Mouse (Mus musculus) urinary bladder, postnatal 14 days (tissue): ENCODE measurements around the gene Tead4.
"Not testable (repeated sequence)": the region's sequence is repeated elsewhere in the genome, so short reads cannot be mapped to it uniquely, and the experiment has no call there.

Experiments used
- DNase-seq: peaks from one replicate; pipeline ENCODE4 v3.0.0; 2021; ENCODE audit warnings: low spot score

Gene Tead4

DNA sequence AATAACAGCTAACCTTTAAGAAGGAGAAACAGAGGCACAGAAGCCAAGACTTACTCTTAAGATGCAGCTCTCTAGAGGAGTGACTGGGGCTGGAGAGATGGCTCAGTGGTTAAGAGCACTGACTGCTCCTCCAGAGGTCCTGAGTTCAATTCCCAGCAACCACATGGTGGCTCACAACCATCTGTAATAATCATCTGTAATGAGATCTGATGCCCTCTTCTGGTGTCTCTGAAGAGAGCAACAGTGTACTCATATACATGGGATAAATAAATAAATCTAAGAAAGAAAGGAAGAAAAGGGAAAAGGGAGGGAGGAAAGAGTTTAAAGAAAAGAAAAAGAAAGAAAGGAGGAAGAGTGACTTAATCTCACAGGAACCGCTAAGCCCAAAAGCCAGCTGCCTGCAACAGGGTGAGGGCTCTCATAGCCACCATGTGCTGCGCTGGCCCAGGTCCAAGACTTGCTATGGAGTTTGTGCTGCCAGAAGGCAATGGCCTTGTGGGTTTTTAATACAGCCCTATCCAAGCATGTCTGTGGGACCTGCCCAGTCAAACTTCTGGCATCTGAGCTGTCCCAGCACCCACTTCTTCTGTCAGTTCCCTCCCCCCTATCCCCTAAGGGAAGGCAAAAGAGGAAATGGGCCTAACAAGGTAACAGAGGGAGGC lies 63.4 kb downstream of the Tead4 start:
- no peak for DNase-seq

DNA sequence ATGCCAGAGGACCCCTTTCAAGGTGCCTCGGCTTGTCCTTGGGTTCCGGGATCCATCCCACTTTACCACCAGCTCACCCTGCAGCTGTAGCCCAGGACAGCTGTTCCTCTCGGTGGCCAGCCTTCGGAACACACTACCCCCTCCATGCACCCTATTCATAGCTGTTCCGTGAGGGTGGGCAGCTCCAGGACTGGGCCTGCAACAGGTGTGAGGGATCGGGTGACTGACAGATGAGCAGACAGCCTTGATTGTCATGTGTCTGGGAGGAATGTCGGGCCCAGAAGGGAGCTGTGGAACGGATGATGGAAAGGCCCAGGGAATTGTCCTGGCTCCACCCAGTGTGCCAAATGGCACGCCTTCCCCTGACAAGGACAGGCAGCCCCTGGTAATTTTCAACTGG lies 64.0 kb downstream of the Tead4 start:
- DNase-seq = no peak

DNA sequence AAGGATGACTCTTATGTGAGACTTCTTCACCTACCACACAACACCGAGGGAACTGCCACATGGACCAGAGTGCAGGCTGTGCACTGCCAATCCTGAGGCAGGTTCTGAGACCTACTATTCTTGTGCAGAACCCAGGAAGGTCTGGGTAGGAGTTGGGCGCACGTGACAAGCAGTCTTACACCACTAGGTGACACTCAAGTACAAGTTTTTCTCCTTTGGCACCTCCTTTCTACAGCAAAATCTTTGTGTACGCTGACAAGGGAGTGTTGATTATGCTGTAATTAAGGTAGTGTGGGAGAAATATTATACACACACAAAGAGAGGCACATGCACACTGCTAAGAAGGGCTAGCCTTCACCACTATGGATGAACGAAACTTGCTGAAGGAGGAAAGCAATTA lies 66.4 kb downstream of the Tead4 start:
- peak; percentile 26 for DNase-seq

DNA sequence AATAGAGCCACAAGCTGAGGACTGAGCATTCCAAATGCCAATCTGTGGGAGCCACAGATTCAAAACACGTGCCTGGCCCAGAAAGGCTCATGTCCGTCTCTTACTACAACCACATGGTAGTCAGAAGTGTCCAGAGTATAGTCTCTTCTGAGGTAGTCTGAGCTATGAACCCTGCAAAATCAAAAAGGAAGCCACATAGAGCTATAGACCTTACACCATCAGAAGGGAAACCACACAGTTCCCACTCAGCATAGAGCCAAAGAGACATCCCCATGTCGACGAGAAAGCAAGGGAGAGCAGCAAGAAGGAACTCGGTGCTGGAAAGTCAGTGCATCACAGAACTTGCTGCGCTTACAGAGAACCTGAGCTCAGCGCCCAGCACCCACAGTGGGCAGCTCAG lies 68.4 kb downstream of the Tead4 start:
- no peak for DNase-seq

DNA sequence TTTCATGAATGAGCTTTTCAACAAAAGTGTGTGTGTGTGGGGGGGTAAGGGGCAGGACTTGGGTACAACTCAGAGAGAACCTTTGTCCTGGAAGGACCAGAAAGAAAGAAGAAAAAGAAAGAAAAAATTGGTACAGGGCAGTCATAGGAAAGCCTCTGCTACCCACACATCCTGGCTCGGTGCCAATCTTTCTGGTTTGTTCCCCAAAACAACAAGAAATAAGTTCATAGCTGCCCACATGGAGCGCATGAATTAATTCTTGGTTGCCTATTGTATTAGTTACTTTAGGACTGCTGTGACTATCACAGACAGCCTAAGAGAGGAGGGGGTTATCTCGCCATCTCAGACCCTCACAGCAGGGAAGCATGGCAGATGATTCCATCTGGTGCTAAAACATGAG lies 68.9 kb downstream of the Tead4 start:
- DNase-seq = no peak

DNA sequence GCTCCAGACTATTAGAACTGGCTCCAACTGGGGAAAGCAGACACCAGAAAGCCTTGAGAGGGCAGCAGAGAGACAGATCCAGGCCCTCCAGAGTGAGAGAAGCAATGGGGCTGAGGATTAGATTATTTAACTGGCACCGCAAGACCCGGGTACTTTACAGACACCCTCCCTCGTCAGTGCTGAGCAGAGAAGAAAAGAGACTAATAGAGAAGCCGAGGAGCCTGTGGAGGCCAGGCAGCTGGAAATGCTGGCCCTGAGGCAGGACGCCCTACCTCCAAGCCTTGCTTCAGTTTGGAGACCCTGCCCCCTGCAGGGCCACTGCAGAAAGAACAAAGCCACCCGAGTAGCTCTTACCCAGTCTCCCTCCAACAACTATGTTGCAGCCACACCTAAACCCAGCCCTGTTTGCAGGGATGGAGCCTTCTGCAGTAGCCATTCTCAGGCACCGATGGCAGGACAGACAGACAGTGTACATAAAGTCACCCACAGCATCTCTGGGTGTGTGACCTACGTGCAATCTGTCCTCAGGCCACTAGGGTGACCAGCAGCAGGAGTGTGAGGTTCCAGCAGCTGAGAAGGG lies 73.1 kb downstream of the Tead4 start:
- no peak for DNase-seq

DNA sequence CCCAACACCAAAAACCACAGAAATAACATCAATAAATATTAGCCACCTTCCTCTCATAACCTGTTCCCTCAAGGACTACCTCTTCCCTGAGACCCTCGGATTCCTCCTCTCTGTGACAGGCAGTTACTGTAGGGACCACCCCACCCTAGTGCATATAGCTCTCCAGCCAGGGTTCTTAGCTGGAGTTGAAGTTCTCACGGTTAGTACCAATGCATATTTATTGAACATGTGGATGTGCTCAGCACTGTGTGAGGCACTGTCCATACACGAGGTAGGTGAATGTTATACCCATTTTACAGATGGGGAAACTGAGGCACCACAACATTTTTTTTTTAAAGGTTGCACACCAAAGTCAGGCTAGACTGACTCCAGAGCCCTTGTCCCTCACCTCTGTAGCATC lies 73.7 kb downstream of the Tead4 start:
- no peak for DNase-seq

DNA sequence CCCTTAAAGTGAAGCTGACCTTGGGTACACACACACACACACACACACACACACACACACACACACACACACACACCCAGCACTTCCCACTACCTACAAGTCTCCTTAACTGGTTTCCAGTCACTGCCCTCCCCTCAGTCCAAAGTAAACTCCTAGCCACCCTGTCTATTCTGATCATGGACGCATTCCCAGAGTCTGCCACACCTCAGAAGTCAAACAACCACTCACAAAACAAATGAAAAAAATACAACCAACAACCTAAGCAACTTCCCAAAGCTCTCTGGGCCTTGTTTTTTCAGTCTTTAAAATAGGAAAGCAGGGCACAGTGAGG lies 74.8 kb downstream of the Tead4 start:
- DNase-seq = no peak

DNA sequence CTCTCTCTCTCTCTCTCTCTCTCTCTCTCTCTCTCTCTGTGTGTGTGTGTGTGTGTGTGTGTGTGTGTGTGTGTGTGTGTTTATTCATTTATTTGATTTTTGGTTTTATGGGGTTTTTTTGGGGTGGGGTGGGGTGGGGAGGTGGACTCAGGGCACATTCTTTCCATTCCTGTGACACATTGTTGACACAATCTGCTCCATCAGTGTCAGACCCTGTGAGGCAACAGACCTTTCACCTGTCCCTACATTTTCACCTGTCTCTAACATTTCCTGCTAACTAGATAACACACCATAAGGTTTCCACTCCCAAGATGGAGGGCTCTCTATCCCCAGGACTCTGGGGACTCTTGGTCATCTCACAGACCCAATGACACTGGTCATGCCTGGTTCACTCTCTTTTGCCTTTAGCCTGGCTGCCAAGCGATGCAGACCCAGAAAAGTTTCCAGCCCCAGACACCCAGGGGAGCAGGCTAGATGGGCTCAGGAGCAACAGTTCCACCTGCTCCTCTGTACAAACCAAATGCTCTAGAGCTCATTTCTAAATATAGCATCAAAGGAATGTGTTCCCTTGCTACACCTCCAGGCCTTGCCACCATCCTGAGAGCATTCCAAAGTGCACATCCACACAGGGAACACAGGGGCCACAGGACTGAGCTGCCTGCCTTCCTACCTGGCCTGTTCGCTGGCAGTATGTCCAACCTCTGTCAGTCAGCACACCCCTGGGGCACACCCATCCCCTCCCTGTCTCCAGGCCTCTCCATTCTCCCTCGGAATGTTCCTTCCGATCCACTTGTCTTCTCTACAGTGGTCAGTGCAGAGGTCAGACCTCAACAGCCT lies 75.4 kb downstream of the Tead4 start:
- DNase-seq = no peak

DNA sequence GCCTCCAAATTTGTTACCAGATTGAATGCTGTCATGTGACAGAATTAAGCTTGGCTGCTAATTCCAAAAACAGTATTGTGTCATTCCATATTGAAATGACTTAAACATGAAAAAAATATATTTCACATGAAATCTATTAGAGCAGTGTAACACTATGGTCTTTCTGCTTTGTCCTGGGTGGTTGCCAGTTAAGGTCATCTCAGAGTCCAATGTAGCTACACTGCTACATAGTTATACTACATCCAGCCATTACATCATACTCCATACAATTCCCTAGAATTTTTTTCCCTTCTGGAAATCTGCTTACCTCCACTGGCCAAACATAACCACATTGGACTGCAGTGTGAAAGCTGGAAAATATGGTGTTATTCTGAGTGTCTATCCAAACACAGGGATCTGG lies 77.5 kb downstream of the Tead4 start:
- DNase-seq = no peak

DNA sequence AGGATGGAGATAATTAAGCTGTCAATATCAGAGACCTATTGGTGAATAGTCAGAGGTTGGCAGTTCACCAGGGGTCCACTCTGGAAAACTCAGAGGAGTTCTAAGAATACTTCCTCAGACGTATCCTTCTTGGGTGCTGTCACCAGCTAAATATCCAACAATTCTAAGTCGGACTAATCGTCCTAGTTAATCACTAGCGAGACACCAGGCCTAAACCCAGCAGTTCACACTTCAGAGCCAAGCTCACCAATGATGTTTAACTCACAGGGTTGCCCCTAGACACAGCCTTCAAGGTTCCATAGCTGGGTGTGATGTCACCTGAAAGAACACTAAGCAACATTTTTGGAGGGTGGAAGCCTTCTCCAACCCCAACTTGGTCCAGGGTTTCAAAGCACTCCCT lies 85.6 kb downstream of the Tead4 start:
- not testable (repeated sequence) for DNase-seq

DNA sequence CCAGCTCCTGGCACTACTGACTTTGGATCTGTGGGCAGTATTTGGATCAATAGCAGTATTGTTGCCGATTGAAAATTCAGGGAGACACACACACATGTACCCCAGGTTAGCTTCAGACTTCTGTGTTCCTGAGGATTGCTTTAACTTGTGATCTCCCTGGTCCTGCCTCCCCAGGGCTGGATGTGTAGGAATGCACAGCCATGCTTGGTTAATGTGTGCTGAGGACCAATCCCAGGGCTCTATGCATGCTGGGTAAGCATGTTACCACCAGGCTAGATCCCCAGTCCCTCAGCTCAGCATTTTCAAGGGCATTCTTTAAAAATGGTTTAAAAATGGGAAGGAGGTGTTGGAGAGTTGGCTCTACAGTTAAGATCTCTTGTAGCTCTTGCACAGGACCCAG lies 91.4 kb downstream of the Tead4 start:
- not testable (repeated sequence) for DNase-seq

DNA sequence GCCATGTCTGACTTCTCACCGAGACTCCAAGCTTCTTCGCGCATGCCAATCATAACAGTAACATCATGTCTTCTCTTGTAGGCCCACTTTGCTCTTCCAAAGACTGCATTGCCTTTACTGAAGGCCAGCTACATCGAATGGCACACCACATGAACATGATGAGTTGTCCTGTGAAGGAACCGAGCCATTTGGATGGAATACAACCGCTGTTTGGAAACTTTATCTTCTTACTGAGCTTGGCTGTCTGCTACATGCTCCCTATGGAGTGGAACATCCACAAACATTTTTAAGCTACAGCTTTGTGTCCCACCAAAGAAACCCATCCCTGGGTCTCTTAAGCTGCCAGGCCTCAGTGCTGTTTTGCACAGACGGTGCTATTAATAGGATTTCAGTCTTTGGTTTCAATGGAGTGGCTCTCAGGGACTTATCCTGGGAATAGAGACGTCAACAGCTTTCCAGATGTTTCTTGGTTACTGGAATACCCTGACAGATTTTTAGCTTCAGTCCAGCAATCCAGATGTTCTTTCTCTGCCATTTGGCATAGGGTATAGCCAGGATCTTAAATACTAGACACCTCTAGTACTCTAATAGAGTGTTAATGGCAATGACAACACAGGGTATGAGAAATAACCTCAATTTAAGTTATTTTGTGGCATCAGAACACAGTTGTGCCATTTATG lies 92.0 kb downstream of the Tead4 start:
- DNase-seq = no peak

DNA sequence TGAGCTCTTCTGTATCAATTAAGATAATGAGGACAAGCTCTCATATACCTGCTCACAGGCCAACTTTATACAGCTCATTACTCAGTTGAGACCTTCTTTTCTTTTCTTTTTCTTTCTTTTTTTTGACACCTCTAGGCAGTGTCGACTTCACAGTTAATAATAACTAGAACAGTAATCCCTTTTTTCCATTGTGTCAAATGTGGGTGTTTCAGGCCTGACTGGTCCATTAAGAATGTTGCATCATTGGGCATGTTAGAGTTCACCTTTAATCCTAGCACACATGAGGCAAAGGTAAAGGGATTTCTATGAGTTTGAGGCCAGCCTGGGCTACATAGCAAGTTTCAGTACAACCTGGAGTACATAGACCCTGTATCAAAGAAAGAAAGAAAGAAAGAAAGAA lies 97.1 kb downstream of the Tead4 start:
- DNase-seq = no peak

DNA sequence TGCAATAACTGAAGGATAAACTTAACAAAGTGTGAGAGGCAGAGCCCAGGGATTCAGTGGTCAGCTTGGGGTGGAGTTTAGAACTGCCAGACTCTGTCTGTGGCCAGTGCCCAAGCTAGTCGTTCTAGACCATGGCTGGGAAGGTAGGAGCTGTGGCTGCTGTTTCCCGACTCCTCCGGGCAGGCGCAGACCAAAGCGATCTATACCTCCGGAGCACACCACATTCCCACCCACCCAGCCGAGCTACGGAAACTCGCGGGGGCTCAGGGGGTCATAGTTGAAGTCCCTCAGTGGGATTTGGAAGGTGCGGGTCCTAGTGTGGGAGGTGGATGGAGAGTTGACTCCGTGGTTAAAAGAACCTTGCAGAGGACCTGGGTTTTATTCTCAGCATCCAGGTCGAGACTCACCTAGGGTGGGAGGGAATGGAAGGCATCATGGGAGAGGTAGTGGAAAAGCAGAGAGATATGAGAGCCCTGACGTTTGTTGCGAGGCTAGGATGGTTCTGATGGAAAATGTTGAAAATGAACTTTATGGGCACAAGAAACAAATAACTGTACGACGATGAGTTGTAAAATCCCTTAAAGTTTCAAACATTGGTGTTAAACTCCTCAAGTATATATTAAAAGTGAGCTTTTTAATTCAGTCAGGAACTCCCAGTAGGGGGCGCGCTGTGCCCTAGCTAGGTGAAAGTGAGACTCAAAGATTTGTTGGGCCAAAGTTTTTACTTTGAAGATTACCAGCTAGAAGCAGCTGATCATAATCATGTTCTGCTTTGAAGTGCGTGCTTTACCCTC lies 99.6 kb downstream of the Tead4 start:
- DNase-seq = peak; percentile 84

DNA sequence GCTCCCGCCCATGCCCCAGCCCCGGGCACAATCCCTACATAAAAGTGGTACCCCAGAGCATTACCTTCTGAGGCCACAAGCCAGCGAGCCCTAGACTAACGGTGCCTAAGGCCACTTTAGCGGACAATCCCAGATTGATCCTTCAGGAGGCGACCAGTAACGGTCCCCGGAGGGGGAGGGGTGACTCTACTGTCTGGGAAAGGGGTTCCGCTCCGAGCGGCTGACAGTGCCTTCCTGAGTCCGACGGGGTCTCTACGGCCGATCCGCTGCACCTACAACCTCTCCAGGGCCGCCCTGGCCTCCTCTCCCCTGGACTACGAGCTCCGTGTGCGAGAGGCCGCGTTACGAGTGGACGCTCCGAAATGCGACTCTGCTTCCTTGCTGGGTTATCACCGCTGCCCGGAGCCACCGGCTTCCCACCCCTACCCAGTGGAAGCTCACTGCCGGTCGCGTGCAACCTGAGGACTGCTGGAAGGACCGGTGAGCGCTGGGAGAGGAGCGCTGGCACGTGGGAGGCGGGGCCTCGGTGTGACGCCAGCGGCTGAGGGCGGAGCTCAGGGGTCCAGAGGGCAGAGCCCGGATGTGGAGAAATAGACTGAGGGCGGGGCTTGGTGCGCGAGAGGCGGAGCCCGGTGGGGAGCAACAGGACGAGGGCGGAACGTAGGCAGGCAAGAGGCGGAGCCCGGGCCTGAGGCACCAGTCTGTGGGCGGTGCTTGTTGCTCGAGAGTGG lies 100.3 kb downstream of the Tead4 start:
- peak; percentile 100 for DNase-seq

DNA sequence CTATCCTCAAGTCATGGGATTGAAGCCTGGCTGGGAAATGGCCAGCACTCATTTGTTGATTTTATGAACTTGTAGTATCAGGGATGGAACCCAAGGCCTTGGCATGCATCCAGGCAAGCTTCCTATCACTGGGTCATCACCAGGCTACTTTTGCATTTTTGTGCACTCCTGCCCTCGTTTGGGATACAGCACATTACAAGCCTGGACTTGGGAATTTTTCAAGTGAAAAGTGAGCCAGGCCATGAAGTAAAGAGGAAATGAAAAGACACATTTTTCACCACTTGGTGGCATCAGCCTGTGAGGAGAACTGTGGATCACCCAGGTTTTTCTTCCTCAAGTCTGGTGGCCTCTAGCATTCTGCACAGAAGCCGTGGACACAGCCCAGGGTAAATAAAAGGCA lies 117.1 kb downstream of the Tead4 start:
- no peak for DNase-seq

DNA sequence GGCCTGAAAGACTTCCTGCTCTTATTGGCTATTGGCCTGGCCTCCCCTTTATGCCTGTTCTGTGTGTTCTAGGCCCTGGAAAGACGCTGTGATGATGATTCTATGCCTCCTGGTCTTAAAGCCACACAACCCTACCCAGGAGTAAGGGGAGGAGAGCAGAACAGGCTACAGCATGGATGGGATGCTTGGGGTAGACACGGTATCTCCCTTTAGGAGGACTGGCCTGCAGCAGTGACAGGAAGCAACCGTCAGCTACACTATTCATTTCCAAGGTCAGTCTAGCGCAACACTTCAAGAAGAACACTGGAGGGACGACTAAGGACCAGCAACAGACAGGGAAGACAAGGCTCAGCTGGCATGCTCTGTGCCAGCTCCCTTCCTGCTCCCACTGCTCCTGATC lies 119.4 kb downstream of the Tead4 start:
- DNase-seq = no peak

DNA sequence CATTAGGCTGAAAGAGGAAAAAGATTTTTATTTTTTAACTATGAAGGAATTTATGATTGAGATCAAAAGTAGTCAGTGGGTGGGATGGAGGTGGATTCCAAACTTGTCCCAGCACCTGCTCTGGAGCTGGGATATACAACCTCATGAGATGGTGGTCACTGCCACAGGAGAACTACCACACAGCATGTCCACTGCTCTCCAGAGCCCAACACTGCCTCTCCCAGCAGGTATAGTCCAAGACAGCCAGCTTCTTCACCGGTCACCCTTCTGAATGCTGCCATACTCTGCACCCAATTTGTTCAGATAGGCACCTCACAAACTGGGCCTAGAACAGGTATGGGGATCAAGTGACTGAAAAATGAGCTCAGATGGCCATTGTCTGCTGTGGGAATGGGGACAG lies 121.0 kb downstream of the Tead4 start:
- DNase-seq = no peak

DNA sequence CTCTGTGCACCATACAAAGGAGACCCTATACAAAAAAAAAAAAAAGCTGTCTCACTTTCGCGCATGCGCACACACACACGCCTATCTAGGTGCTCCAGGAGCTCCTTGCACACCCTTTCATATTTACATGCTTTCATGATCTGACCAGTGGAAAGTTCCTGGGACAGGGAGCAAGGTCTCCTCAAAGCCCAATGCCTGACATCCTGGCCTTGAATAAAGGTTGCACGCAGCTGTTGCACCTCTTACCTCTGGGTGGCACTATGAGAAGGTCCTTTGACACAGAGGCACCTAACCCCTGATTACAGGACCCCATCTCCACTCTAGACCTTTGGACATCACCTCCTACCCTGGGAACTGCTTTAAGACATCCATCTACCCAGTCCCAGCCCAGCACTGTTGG lies 121.4 kb downstream of the Tead4 start:
- no peak for DNase-seq

DNA sequence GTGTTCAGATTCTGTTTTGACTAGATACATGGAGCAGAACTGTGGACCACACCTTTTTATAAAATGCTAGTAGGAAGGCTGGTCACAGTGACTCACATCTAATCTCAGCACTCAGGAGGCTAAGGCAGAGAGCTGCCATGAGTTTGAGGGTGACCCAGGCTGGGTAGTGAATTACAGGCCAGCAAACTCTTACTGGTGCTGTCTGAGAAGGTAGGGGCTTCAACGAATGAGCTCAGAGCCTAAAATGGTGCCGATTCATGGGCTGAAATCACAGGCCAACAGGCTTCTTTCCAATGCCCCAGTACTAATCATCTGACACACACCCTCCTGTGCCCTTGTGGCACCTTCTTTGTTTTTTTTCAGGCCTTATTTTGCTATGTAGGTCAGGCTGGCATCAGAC lies 121.9 kb downstream of the Tead4 start:
- DNase-seq = no peak
